Mouse (Mus musculus): ENCODE results near the gene Cd200r1.
A peak's percentile ranks its signal among the peaks of the same experiment; 100 is the strongest.

Gene Cd200r1

DNA sequence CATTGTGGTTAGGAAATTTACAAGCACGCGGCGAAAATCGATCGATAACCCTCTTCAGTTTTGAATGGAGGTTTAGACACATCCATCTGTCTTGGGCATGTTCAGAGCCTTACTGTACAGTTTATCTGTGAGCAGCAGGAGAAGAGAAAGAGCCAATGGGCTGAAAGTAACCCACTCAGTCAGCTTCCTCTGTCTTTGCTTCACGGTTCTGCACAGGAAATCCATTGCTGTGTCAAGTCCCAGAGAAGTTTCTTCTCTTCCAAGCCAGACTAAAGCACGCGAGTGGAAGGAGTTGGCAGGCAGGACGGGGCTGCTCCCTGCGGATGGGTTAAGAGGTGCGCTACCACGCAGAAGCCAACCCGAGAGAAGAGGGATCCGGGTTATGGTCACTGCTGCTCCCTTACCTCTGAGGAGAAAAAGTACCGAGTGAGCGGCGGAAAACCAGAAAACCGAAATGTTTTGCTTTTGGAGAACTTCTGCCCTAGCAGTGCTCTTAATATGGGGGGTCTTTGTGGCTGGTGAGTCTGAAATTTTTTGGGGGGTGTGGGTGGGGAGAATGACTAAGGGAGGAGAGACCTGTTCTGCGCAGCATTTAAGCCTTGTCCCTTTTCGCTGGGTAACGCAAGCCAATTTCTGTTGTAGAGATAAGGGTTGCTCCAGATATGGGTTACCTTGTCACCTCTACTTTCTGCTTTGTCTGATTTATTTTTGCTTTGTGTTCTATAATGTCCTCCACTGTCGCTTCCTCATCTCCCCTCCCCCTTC, at the start of gene Cd200r1:
Gene Cd200r1 (plus strand): TSS at position 182 of the 765 bp plus-strand sequence.
- DNase-seq = no peak

DNA sequence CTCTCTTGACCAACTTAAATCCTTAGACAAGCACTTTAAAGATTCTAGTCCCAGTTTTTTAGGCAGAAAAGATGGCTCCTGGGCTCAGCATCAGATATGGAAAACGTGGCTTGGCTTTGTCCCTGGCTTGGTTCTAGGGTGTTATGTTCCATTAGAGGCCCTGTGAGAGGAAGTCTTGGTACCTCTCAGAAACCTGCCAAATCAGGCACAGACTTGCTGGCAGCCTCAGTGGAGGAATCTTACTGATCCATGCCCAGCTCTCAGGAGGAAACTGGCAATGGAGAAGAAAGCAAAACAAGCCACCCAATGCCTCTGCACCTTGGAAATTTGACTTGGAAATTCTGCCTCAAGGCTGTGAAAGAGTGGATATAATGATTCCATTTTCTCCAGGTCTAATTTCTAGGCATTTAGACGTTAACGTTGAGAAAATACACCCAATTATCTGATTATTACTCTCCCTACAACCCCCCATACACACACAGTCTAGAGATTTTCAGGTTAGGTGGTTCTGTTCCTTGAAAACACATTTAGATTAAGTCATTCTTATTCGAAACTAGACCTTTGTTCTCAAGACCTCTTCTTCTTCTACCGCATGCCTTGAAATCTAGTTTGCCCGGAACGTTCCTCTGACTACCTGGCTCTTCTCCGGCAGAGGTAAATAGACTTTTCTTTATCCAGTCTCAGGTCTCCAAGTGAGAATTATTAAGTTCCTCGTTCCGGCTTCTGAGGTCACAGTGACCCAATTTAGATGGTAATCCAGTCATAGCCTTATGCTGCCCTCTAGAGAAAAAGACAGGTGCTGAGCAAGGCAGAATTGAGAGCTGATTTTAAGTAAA, 49.0 kb upstream of the Cd200r1 start:
- peak; percentile 78 for DNase-seq

GRCm38 (mm10) chr16:44717141-44717634, 48.3 kb upstream of the Cd200r1 start:
- DNase-seq = no peak

GRCm38 (mm10) chr16:44717838-44718237, 47.7 kb upstream of the Cd200r1 start:
- no peak for DNase-seq

- no peak for DNase-seq
Measured at GRCm38 (mm10) chr16:44719349-44719748, 46.2 kb upstream of the Cd200r1 start.

DNA sequence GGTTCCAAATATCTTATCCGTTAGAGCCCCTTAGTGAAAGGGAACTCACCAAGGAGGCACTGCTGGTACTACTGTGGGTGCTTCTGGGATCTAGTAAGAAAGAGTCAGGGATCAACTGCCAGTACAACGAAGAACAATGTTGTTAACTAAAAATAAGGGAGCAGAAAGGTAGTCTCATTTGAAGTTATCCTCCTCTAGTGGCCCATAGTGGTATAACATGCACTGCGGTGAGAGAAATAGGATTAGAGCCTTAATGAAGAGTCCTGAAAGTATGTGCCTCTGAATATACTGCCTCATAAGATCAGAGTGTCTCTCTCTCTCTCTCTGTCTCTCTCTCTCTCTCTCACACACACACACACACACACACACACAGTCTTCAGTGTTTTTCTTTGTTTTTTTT, 45.0 kb upstream of the Cd200r1 start:
- no peak for DNase-seq

GRCm38 (mm10) chr16:44722666-44723065, 42.9 kb upstream of the Cd200r1 start:
- peak; percentile 27 for DNase-seq

DNA sequence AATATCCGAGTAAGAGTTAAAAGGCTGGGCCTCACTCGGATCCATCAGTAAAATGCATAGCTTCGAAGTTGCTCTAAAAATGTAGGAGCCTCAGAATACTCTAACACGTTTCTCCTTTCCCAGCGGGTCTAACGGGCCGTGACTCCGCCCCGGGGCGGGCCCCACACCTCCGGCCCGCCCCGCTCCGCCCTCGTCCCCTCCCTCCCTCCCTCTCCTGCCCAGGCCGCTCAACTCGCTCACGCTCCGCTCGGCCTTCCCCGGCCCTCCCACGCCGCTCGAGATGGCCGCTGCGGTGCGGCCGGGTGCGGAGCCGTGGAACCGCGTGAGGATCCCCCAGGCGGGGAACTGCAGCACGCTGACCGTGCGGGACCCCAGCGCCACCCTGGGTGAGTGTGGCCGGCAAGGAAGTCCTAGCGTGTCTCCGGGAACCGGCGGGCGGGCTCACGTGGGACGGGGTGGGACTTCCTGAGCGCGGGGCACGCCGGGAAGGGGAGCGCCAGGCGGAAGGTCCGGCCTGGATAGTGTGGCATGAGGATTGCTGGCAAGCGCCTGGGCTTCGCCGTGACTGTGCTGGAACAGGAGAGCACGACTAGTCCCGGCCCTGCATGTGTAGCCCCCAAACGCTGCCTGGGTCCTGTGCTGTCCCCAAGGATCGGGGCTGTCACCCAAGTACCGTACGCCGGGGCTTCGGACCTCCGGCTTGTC, 41.3 kb upstream of the Cd200r1 start, which contains the start of gene Nepro:
Gene Nepro (plus strand): TSS at position 219 of the 705 bp plus-strand sequence.
- DNase-seq = peak; percentile 95

- no peak for DNase-seq
Measured at GRCm38 (mm10) chr16:44724847-44725246, 40.7 kb upstream of the Cd200r1 start.

DNA sequence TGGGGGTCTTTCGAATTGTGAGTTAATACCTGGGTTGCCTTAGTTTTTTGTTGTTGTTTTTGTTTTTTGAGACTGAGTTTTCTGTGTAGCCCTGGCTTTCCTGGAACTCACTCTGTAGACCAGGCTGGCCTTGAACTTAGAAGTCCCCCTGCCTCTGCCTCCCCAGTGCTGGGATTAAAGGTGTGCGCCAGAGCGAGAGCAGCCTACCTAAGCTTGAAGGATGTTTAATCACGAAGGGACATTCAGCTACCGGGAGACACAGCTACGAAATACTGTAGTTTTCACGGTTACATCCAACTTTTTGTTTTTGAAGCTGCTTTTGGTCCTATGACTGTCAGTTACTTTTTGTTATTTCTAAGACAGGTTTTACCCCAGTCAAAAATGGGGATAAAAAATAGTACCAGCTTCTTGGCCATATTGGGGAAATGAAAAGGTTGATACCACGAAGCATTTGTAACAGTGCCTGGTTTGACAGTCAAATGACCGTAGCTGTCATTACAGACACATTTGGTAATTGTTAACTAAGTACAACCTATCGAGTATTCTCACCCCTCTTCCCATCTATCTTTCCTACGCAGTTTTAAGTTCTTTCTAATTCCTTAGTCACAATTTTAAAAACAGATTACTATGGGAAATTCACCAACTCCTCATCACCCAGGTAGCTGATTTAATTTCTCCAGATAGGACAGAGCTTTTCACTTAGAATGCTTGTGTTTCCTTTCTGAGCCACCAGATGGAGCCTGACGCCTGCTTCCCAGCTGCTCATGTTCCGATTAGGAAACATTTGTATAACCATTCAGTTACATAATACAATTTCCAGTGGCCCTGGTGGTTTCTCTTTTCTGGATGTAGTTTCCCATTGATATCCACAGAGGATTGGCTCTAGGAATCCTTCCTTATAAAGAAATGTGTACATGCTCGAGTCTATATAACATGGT, 40.0 kb upstream of the Cd200r1 start:
- peak; percentile 86 for DNase-seq

GRCm38 (mm10) chr16:44727525-44727924, 38.0 kb upstream of the Cd200r1 start:
- no peak for DNase-seq

- no peak for DNase-seq
Measured at GRCm38 (mm10) chr16:44734059-44734458, 31.5 kb upstream of the Cd200r1 start.

- DNase-seq = no peak
Measured at GRCm38 (mm10) chr16:44735676-44736075, 29.9 kb upstream of the Cd200r1 start.

GRCm38 (mm10) chr16:44736118-44736517, 29.4 kb upstream of the Cd200r1 start:
- DNase-seq = no peak

DNA sequence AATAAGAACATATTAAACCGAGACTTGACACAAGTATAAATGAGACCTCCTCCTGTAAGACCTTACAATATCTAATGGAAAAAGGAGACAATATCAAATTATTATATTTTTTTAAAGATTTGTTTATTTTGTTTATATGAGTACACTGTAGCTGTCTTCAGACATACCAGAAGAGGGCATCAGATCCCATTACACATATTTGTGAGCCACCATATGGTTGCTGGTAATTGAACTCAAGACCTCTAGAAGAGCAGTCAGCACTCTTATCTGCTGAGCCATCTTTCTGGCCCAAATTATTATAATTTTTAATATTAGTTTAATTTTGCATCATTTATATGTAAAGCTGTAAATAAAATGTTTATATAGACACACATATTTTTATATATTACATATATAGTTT, 22.8 kb upstream of the Cd200r1 start:
- DNase-seq = no peak

DNA sequence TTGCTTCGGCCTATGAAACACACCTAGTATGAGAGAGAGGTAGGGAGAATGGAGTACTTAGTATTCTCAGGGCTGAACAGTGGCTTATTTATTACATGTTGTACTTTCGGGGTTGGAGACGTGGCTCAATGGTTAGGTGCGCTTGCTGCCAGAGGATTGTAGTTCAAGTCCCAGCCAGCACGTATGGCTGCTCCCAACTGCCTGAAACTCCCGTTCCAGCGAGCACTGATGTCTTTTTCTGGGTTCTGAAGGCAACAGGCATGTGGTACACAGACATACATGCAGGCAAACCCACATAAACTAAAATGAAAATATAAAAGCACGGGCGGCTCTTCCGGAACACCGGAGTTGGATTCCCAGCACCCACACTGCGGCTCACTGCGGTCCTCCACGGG, 20.1 kb upstream of the Cd200r1 start:
- DNase-seq = no peak

DNA sequence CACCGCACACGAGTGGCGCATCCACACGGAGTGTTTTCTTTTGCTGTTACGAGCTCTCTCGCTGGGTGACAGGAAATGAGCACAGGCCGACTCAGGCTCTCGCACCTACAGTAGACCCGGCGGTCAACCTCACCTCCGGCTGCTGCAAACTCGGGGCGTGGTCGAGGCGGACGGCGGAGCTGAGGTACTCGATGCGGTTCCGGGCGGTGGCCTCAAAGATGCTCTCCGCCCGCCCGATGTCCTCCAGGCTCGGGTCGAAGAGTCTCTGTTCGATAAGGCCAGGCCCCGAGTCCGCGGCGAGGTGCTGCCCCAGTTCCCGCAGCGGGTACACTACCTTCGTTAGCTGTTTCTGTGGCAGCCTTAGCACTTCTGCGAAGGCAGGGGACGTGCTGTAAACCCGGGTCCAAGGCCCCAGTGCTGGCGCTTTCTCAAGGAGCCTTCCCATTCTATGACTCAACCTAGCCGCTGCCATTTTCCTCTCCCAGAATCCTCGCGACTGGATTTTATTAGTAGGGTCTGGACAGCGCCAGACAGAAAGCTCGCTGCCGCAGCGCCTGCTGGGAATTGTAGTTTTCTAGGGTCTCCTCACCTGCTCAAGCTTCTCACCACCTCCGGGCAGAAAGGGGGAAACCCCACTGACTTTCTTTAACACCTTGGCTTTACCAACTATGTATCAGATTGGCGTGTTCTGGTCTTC, 19.5 kb upstream of the Cd200r1 start, which contains the start of gene Gtpbp8:
Gene Gtpbp8 (minus strand): TSS at position 498 of the 697 bp plus-strand sequence.
- DNase-seq = peak; percentile 91

GRCm38 (mm10) chr16:44748007-44748406, 17.5 kb upstream of the Cd200r1 start:
- no peak for DNase-seq

DNA sequence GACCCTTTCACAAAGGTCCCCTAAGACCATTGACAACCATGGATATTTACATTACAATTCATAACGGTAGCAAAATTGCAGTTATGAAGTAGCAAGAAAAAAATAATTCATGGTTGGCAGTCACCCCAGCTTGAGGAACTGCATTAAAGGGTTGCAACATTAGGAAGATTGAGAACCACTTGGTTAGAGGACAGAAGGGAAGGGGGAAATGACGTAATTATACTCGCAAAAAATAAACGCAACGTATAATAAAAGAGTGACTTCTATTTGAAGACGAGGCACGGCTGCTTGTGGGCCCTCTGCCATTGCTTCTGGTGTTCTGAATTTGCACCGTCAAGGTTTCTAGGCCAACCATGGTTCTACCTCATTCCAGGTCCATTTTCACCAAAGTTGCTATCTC, 7.8 kb upstream of the Cd200r1 start:
- no peak for DNase-seq

GRCm38 (mm10) chr16:44761811-44762210, 3.7 kb upstream of the Cd200r1 start:
- DNase-seq = no peak

DNA sequence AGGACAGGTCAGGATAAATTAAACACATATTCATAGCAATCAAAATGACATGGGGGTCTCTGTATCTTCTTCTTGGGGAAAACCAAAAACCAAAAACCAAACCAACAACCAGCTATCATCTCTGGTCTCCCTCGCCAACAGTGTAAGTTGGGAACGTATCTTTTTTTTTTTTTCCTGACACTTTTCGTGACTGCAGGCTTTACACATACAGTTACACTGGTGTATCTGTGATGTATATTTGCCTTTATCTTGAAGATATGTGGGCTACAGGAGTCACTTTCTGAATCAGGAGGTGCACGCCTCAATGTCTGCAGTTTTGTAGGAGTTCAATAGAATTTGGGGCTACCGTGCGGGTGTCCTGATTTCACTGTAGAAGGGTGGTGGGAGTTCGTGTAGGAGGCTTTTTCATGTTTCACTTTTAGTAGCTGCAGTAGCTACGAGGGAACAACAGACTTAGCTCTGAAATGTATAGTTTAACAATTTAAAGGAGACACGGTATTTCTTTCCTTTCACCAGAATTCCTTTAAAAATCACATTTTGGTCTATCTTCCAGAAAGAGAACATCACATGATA, 870 bp downstream of the Cd200r1 start:
- no peak for DNase-seq

All from cerebellum, adult 9-11 months (tissue).